Mouse (Mus musculus) layer of hippocampus, adult 9-11 months (tissue): ENCODE measurements around the gene Prokr1.

Experiments
- DNase-seq: peaks from one replicate; pipeline ENCODE4 v3.0.0; 2022

Gene Prokr1

GRCm38 (mm10) chr6:87567686-87568593 is 22.6 kb downstream of the Prokr1 start:
- no peak for DNase-seq

DNA sequence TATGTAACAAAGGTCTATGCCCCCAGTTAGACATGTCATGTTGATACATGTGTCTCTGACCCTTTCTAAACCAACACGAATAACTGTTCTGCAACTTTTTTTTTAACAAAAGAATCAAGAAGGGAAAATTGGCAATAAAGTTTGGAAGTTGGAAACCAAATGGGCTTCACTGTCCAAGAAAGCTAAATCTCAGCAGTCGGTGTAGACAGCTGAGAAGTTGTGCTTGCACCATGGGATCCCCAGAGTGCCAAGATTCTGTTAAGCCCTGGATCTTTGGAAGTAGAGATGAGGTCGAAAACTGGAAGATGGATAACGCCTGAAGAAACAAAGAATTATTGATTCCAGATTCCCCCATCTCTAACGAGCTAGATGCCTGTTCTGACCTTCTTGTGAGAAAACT is 25.4 kb downstream of the Prokr1 start:
- DNase-seq: no peak

DNA sequence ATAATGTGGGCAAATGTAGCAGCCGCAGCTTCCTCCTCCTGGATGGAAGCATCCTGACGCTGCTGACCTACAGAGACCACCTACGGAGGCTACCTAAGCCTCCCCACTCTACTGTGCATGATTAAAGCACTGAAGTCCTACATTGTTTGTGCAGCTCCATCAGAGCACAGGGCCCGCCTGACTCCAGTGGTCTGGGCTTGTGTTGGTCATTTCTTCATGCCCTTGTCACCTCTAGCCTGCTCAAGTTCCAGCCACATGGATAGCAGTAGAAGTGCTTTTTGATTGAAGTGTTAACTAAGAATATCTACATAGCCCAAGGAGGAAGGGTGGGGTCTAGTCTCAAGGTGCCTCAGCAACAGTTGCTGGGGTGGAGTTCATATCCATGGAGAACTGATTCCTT is 26.2 kb downstream of the Prokr1 start:
- no peak for DNase-seq

DNA sequence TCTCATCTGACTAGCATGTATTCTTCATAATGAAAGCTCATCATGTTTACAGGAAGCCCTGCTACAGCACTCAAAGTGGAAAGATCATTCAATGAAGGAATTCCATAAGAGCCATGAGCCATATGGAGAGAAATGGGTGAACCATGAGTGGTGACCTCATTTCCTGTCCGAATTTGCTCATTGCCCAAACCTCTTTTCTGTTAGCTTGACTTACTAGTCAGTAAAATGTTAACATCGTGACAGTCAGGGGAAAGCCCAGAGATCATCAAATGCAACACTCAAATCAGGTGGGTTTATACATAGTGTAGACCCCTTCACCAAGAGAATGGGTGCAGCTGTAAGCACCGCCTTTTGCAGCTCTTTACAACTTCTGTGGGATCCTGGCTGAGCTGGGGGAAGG is 36.8 kb downstream of the Prokr1 start:
- DNase-seq: no peak

GRCm38 (mm10) chr6:87552054-87552807 is 38.3 kb downstream of the Prokr1 start:
- DNase-seq: no peak

- no peak for DNase-seq
Measured at GRCm38 (mm10) chr6:87547836-87548235, 42.7 kb downstream of the Prokr1 start.

DNA sequence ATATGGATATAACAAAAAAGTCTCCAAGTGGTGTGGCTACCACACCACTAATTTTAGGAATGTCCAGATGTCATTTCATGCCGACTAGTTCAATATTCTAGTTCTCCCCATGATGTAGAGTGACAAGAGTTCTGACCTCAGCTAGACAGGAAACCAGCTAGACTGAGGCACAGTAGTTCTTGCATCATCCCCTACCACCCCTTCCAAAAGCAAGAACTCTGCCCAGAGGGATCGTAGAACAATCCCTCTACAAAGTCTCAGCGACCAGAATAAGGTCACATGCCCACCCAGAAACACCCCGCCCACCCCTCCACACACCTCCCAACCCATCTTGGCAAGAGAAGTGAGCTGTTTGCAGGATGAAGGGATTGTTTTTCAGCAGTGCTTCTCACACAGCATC is 43.1 kb downstream of the Prokr1 start:
- no peak for DNase-seq

- DNase-seq: no peak
Measured at GRCm38 (mm10) chr6:87545331-87546217, 45.0 kb downstream of the Prokr1 start.

GRCm38 (mm10) chr6:87542027-87542426 is 48.5 kb downstream of the Prokr1 start:
- peak; percentile 85 for DNase-seq

- DNase-seq: peak; percentile 79
Measured at GRCm38 (mm10) chr6:87541171-87541571, 49.4 kb downstream of the Prokr1 start.

- no peak for DNase-seq
Measured at GRCm38 (mm10) chr6:87538376-87539270, 51.9 kb downstream of the Prokr1 start.

DNA sequence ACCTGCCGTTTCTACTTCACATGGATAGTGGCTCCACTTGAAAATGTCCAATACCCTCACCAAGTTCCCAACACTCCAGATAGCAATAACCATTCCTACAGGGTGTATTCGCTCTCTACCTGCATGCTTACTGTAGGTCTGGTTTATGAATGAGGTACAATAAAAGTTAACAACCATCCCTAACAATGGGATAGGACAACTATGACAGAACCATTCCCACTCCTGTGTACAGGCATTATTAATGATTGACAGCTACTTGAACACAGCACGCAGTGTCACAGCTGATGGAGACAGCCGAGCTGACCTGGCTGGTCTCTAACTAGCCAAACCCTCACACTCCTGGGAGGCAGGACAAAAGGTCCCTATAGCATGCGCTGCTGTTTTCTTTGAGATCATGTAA is 52.9 kb downstream of the Prokr1 start:
- no peak for DNase-seq

DNA sequence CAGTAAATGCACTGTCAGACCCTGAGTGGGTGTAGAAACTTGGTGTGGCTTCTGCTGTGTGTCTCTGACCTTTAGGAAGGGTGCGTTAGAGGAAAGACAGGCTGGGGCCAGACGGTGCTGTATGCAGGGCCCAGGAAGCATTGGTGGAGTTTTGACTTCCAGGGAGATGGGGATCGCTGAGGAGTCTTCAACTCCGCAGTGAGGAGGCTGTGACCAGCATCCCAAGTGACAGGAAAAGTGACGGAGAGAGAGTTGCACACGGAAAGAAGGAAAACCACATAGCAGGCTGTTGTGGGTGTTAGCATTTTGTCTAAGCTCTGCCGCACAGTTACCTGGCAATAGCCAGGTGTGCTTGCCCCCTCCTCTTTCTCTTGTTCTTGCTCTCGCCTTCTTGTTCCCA is 54.3 kb downstream of the Prokr1 start:
- no peak for DNase-seq

- DNase-seq: no peak
Measured at GRCm38 (mm10) chr6:87535651-87536050, 54.9 kb downstream of the Prokr1 start.

GRCm38 (mm10) chr6:87534855-87535575 is 55.5 kb downstream of the Prokr1 start:
- peak; percentile 28 for DNase-seq

- DNase-seq: peak; percentile 67
Measured at GRCm38 (mm10) chr6:87532953-87533710, 57.4 kb downstream of the Prokr1 start, which contains the start of gene Arhgap25. TSS of gene Arhgap25 (minus strand) at chr6:87533259.

DNA sequence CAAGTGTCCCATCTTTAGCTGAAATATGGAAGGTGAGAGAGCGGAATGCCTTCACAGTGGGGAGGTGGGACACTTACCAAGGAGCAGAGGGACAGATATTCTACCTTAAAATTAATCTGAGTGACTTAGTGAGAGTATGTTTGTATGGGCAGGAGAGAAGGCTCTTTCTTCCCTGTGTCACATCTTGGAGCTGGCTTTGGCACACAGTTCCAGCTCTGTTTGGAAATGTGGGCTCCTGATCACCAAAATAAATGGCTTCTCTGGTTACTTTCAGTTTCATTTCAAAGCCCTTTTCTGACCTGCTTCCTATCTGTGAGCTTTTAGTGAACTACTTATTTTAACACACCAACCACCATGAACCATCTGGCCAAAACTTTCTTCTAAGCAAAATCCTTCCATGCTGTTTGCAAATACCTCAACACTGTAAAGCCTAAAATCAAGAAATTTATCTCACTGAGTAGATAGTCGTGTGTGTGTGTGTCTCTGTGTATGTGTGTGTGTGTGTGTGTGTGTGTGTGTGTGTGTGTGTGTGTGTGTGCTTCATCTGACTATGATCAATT is 59.0 kb downstream of the Prokr1 start:
- DNase-seq: no peak

- DNase-seq: no peak
Measured at GRCm38 (mm10) chr6:87530386-87530785, 60.2 kb downstream of the Prokr1 start.
